Mouse (Mus musculus): Measurements from ENCODE around the gene Gm10053. TPM values are rescaled to one million over a fixed set of nuclear protein-coding genes. Genes with fewer than 3 reads are reported as not detected.

The Gm10053 gene
- polyA plus RNA-seq, 1 experiment from 2014 or later, result 355 TPM

DNA sequence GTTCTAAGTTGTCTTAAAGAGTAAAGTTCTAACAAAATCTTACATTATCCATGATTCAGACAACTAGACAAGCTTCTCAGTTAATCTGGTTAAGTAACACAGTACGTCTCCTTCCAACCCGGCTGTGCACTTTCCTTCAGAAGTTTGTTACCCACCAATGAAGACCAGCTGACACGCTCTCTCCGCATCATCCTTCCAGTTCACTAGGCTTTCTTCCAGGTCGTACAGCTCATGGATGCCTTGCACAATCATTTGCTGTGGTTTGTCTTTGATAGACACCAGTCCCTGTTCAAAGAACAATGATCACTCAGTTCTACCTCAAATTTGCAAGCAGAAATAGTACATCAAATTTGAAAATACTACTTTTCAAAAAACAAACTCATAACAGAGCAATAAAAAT lies 45.4 kb downstream of the Gm10053 start:
- Histone ChIP-seq H3K4me3 (ENCODE audit: low read length) (no peak overlapping the region), H3K9ac (ENCODE audit: low read depth, low read length) (no peak overlapping the region), H3K4me1 (ENCODE audit: control insufficient read depth, insufficient read depth, low read length) (no peaks in the 10 kb centered on the region), H3K9me3 (ENCODE audit: control insufficient read depth, low read length) (no peaks in the 10 kb centered on the region), H3K27me3 (replicated peaks; ENCODE audit: control insufficient read depth, insufficient read depth, low read length) (no peaks in the 10 kb centered on the region), H3K36me3 (ENCODE audit: control insufficient read depth, insufficient read depth, low read length) (peaks cover 6% of the 10 kb centered on the region; the same call in 1 of the 2 replicates), H3K4me2 (ENCODE audit: low read depth, low read length) (no peak overlapping the region), H3K27ac (ENCODE audit: low read length) (no peak overlapping the region)
- WGBS, result 87% methylated on average over 5 of the region's 5 CpGs
- ATAC-seq, result no peak

Other genes starting within 250 kb of the Gm10053 start
- gene Tmem252, start 201.7 kb upstream of the Gm10053 start, polyA plus RNA-seq (2015; fragmentation: Nextera tagmentation; extraction: Ambion mirVana), result 3.8 and 4.8 TPM in 2 replicates
- 3.0 and 4.8 TPM in 2 replicates for gene Pgm5, start 13.8 kb upstream of the Gm10053 start, polyA plus RNA-seq (2015; fragmentation: Nextera tagmentation; extraction: Ambion mirVana)
- not detected in 2 replicates for gene Foxd4, start 25.5 kb downstream of the Gm10053 start, polyA plus RNA-seq (2015; fragmentation: Nextera tagmentation; extraction: Ambion mirVana)
- 15.6 and 16.4 TPM in 2 replicates for gene Cbwd1, start 85.9 kb downstream of the Gm10053 start, polyA plus RNA-seq (2015; fragmentation: Nextera tagmentation; extraction: Ambion mirVana)
- gene Dock8, start 123.8 kb downstream of the Gm10053 start, polyA plus RNA-seq (2015; fragmentation: Nextera tagmentation; extraction: Ambion mirVana), result 5.0 and 5.4 TPM in 2 replicates

Measured in intestine, embryonic 16.5 days (tissue).